Mouse (Mus musculus): Measurements from ENCODE around the gene Sh3pxd2b.

- TF ChIP-seq CTCF (IDR thresholded peaks at IDR 0.05; ENCODE audit: low read depth) (no peak), EP300 (IDR thresholded peaks at IDR 0.05; ENCODE audit: low read depth) (no peak)
These were observed 38.4 kb downstream of the Sh3pxd2b start for GRCm38 (mm10) chr11:32386043-32386442.

Measured in heart, postnatal 0 days (tissue).